Mouse (Mus musculus) heart, adult 2 months (tissue): ENCODE data around the gene Afdn. TPM values are rescaled to one million over a fixed set of nuclear protein-coding genes. Genes with fewer than 3 reads are reported as not detected.

Source experiments
- DNase-seq, 2 experiments: peaks; one replicate each; pipeline ENCODE4 v3.0.0; 2021
- H3K27ac ChIP-seq: fragments of 200-600 bp; 2 replicates; pipeline ENCODE4 v1.8.1; 2022
- H3K27me3 ChIP-seq: fragments of 200-500 bp; 2 replicates; pipeline ENCODE4 v1.6.1; 2012; ENCODE audit warnings: mild to moderate bottlenecking, low read length, inconsistent platforms, mixed read lengths; ENCODE audit not compliant: control insufficient read depth, insufficient read depth
- H3K36me3 ChIP-seq: fragments of 200-500 bp; 2 replicates; pipeline ENCODE4 v1.6.1; 2012; ENCODE audit warnings: low read length, inconsistent platforms; ENCODE audit not compliant: control insufficient read depth, insufficient read depth
- H3K4me1 ChIP-seq: fragments of 200-500 bp; 2 replicates; pipeline ENCODE4 v1.6.1; 2011; ENCODE audit warnings: low read length; ENCODE audit not compliant: control insufficient read depth, insufficient read depth
- H3K4me3 ChIP-seq: fragments of 200-600 bp; 2 replicates; pipeline ENCODE4 v1.8.1; 2022
- H3K79me2 ChIP-seq: fragments of 200-500 bp; replicated peaks from 2 replicates; pipeline ENCODE4 v1.6.1; 2012; ENCODE audit warnings: mild to moderate bottlenecking, inconsistent platforms, low read length, moderate library complexity, mixed read lengths; ENCODE audit not compliant: control insufficient read depth, insufficient read depth
- H3K9ac ChIP-seq: fragments of 200-500 bp; 2 replicates; pipeline ENCODE4 v1.6.1; 2012; ENCODE audit warnings: low read depth, mild to moderate bottlenecking, control low read depth, inconsistent platforms, low read length, mixed read lengths
- CTCF ChIP-seq: fragments of 200-600 bp; IDR thresholded peaks from 2 replicates; pipeline ENCODE4 v1.8.1; 2022; ENCODE audit warnings: antibody characterized with exemption, mild to moderate bottlenecking, moderate library complexity
- EP300 ChIP-seq: fragments of 200-500 bp; IDR thresholded peaks from 2 replicates; pipeline ENCODE4 v1.6.1; 2011; ENCODE audit warnings: low read depth, low read length, control low read depth; ENCODE audit not compliant: insufficient read depth
- POLR2A ChIP-seq: fragments of 200-500 bp; IDR thresholded peaks from 2 replicates; pipeline ENCODE4 v1.6.1; 2011; ENCODE audit warnings: mild to moderate bottlenecking, low read depth, low read length, control low read depth; ENCODE audit not compliant: insufficient read depth
- WGBS: fragments of 180-500 bp; shearing (Covaris S2); methylation state at CpG from one replicate; pipeline ENCODE4 v1.1.7; 2018; 5-methylcytosine and 5-hydroxymethylcytosine counted together
- intact Hi-C: fragments of 180-260 bp; cut with DNase I; formaldehyde crosslinking; loops from one replicate; pipeline ENCODE4 v1.15.1; 2025
- polyA plus RNA-seq: library from polyadenylated mRNA; depleted of rRNA; stranded (reverse); fragments of >200 nt; gene quantifications from 2 replicates; pipeline ENCODE4 v1.2.3, GENCODE M21; 2012
- total RNA-seq, 2 experiments: library from RNA; stranded (reverse); gene quantifications; 2 replicates each; pipeline ENCODE4 v1.2.3; 2021

The Afdn gene
- total and polyA plus RNA-seq, 3 experiments = 36.9 to 90.9 (median 60.7) TPM

DNA sequence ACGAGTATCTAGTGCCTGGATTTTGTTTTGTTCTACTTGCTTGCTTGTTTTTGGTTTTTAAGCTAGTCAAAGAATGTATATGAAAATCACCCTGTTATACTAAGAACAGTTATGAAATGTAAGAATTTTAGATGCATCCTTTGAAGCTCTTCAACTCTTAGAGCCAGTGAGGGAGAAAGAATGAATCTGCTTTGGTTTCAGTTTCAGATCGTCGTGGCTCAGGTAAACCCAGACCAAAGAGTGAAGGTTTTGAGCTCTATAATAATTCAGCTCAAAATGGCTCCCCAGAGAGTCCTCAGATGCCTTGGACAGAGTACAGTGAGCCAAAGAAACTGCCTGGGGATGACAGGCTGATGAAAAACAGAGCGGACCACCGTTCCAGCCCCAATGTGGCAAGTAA is 123.2 kb downstream of the Afdn start:
- no peak overlapping the region for H3K27ac ChIP-seq
- peaks cover 56% of the 10 kb centered on the region for H3K36me3 ChIP-seq
- DNase-seq = no peak
- no peak overlapping the region for H3K9ac ChIP-seq
- H3K79me2 ChIP-seq = no peaks in the 10 kb centered on the region; the same call in 1 of the 2 replicates
- intact Hi-C loops = no loop called here
- WGBS = 59% methylated on average over 5 of the region's 5 CpGs
- H3K4me3 ChIP-seq = no peak overlapping the region
- no peak for TF ChIP-seq EP300
- no peak for TF ChIP-seq CTCF
- TF ChIP-seq POLR2A = no peak
- H3K4me1 ChIP-seq = peaks cover 7% of the 10 kb centered on the region
- no peaks in the 10 kb centered on the region for H3K27me3 ChIP-seq

DNA sequence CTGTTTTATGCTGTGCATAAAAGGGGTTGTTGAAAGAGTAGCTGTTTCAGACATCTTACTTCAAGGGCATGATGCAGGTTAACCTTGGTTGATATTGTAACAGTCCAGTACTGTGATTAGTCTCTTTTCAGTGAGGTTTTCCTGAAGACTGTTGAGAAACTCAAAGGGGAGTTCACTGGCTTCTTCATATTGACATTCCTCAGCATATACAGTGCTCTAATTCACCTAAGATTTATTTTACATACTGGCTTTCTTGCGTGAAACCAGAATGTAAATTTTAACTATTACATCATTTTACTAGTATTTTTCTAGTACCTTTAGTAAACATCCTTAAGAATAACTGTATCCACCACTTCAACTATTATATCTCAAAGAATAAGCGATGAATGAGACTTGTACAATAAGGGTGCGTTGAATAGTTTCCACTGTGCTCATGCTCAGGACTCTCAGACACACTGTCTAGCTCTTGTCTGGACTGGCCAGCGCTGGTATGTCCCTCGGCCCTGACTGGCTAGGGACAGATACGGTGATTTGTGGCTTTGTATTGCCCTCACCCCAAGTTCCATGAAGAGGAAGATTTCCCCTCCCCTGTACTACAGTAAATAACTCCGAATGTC is 129.6 kb downstream of the Afdn start:
- 63% methylated on average over 7 of the region's 7 CpGs for WGBS

DNA sequence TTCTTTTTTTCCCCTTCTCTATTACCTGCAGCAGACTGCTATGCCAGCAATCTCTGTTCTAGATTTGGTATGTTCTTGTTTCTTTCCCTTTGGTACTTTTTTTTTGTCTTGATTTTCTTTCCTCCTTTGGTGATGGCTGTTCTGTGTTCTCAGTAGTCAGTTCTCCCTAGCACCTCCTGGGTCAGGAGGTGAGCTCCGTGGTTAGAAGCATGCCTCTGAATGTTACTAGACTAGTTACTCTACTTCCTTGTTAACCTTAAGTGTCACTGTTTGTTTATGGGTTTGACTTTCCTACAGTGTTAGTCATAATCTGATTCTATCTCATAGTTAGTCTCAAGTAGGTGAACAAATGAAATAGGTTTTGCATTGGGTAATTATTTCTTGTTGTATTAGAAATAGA is 130.6 kb downstream of the Afdn start:
- H3K27ac ChIP-seq = peak overlapping the region; percentile 2; the same call in 1 of the 2 replicates
- peaks cover 2% of the 10 kb centered on the region for H3K4me1 ChIP-seq
- H3K9ac ChIP-seq = no peak overlapping the region
- H3K27me3 ChIP-seq = no peaks in the 10 kb centered on the region
- no peaks in the 10 kb centered on the region; the same call in none of the 2 replicates for H3K79me2 ChIP-seq
- H3K36me3 ChIP-seq = peaks cover 35% of the 10 kb centered on the region
- intact Hi-C loops = loop anchor here (2.0 kb wide), 1 partner anchor 14 kb away; no protein-coding TSS in a partner anchor
- H3K4me3 ChIP-seq = peak overlapping the region; percentile 7; the same call in 1 of the 2 replicates
- no peak for DNase-seq
- no peak for TF ChIP-seq POLR2A
- no peak for TF ChIP-seq CTCF
- TF ChIP-seq EP300 = no peak
- 45% methylated on average over 1 of the region's 1 CpGs for WGBS

More for the DNA sequence above, 129.6 kb downstream of the Afdn start:
- Histone ChIP-seq H3K79me2 (no peaks in the 10 kb centered on the region; the same call in none of the 2 replicates), H3K4me1 (peaks cover 2% of the 10 kb centered on the region), H3K4me3 (peak overlapping the region; percentile 5; the same call in 1 of the 2 replicates), H3K9ac (no peak overlapping the region), H3K27ac (peak overlapping the region; percentile 12; the same call in 1 of the 2 replicates), H3K27me3 (no peaks in the 10 kb centered on the region), H3K36me3 (peaks cover 37% of the 10 kb centered on the region)
- intact Hi-C loops = loop anchor here (2.0 kb wide), 1 partner anchor 13 kb away; no protein-coding TSS in a partner anchor
- TF ChIP-seq EP300 (no peak), CTCF (no peak), POLR2A (no peak)
- DNase-seq = no peak

DNA sequence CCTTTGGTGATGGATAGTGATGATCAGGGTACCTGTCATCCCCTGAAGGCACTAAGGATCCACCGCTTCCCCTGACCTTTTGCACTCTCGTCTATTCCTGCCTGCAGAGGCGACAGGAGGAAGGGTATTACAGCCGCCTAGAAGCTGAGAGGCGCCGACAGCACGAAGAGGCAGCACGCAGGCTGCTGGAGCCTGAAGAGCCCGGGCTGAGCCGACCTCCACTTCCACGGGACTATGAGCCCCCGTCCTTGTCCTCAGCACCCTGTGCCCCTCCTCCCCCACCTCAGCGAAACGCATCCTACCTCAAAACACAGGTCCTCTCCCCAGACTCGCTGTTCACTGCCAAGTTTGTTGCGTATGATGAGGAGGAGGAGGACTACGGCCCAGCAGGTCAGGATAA is 138.5 kb downstream of the Afdn start:
- DNase-seq = no peak
- H3K9ac ChIP-seq = no peak overlapping the region
- peak overlapping the region; percentile 11; the same call in 1 of the 2 replicates for H3K27ac ChIP-seq
- TF ChIP-seq POLR2A = no peak
- no peak for TF ChIP-seq EP300
- no peak for TF ChIP-seq CTCF
- intact Hi-C loops = loop anchor here (2.0 kb wide), 1 partner anchor 14 kb away; no protein-coding TSS in a partner anchor
- peaks cover 5% of the 10 kb centered on the region for H3K4me1 ChIP-seq
- H3K4me3 ChIP-seq = no peak overlapping the region
- H3K79me2 ChIP-seq = no peaks in the 10 kb centered on the region; the same call in 1 of the 2 replicates
- no peaks in the 10 kb centered on the region for H3K27me3 ChIP-seq
- WGBS = 79% methylated on average over 17 of the region's 17 CpGs
- H3K36me3 ChIP-seq = peaks cover 56% of the 10 kb centered on the region

DNA sequence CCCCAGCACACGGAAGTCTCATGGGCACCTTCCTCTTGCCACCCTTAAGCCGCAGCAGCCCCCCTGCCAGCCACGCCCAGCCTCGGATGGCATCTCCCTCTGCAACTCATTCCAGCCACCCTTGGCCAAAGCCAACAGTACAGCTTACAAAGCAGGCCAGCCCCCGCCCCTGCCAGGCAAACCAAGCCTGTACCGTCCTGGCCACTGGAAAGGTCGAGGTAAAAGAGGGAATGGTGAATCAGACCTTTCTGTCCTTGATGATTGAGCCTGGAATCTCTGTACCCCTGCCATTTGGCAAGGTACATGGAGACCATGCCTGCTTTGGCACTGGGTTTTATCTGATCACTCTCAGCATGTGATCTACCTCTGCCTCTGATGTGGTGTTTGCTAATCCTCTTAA is 138.9 kb downstream of the Afdn start:
- Histone ChIP-seq H3K4me1 (peaks cover 5% of the 10 kb centered on the region), H3K27ac (peak overlapping the region; percentile 13), H3K9ac (no peak overlapping the region), H3K27me3 (no peaks in the 10 kb centered on the region), H3K79me2 (no peaks in the 10 kb centered on the region; the same call in 1 of the 2 replicates), H3K4me3 (no peak overlapping the region), H3K36me3 (peaks cover 59% of the 10 kb centered on the region)
- no peak for DNase-seq
- no peak for TF ChIP-seq POLR2A
- no peak for TF ChIP-seq CTCF
- TF ChIP-seq EP300 = no peak
- WGBS = 76% methylated on average over 7 of the region's 7 CpGs
- intact Hi-C loops = loop anchor here (2.0 kb wide), 1 partner anchor 14 kb away; no protein-coding TSS in a partner anchor

DNA sequence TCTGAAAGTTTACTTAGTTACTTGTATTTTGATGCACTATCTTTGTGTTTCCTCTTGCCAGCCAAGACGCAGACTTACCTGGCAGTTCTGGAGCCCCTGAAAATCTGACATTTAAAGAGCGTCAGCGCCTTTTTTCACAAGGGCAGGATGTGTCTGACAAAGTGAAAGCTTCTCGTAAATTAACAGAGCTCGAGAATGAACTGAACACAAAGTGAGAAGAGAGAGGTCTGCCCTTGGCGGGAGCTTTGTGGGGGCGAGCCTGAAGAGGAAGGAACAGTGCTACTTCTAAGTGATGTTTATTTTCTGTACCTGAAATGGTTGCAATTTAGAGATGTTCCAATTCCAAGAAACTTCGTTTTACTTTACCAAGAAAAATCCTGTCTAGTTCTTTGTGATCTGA is 143.5 kb downstream of the Afdn start:
- Histone ChIP-seq H3K4me3 (no peak overlapping the region), H3K36me3 (peaks cover 40% of the 10 kb centered on the region), H3K27ac (no peak overlapping the region; the same call in 1 of the 2 replicates), H3K9ac (no peak overlapping the region), H3K27me3 (no peaks in the 10 kb centered on the region), H3K79me2 (no peaks in the 10 kb centered on the region), H3K4me1 (peaks cover 5% of the 10 kb centered on the region)
- TF ChIP-seq EP300 (no peak), CTCF (no peak), POLR2A (no peak)
- intact Hi-C loops = no loop called here
- 69% methylated on average over 8 of the region's 8 CpGs for WGBS
- no peak for DNase-seq
